11 mouse cellular contexts compared by ENCODE assay signal in the genomic region with DNA sequence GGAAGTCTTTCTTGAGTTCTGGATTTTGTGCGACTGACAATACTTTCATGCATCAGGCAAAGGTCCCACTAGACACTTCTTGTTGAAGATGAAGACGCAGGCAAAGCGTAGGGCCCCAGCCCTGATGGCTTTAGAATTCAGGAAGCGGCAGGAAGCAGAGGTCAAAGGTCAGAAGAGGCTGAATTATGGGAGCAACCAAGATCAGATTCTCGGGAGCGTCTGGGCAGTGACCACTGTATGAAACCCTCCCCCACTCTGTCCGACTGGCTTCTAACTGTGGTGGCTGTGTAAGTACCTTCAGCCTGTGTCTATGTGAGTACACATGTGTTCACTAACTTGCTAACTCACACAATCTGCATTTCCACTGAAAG.
DNase-seq lines count a peak whose midpoint lies in the region; ATAC-seq and TF ChIP-seq lines count a peak whose summit lies in the region.
"Had no signal": no experiment of that assay in that cellular context is flagged by ENCODE, and none has a peak within 500 bp of the region (broad histone marks: within the 10 kb centered on the region; RNA-seq: fewer than 3 reads in every experiment).

No protein-coding gene starts in this region.

- H3K9ac ChIP-seq in kidney, embryonic 16.5 days (replicated peaks; ENCODE audit: low read length): no peak overlapping the region
- H3K9ac ChIP-seq in ES-E14 (ENCODE audit: insufficient read depth, low read depth, low read length, poor library complexity, severe bottlenecking): peak overlapping the region; percentile 12; the same call in 1 of the 2 replicates
- H3K9ac ChIP-seq in limb, embryonic 15.5 days: no peak overlapping the region

- TF ChIP-seq POLR2A in kidney, adult 2 months (IDR thresholded peaks at IDR 0.05; ENCODE audit: low read depth, low read length): no peak

- H3K36me3 ChIP-seq in kidney, adult 2 months (ENCODE audit: control insufficient read depth, insufficient read depth, low read length): no peaks in the 10 kb centered on the region
- H3K36me3 ChIP-seq in kidney, embryonic 16.5 days (ENCODE audit: insufficient read depth, low read length): no peaks in the 10 kb centered on the region
- no peaks in the 10 kb centered on the region for H3K36me3 ChIP-seq in ES-E14 (ENCODE audit: control insufficient read depth, insufficient read depth, low read length, poor library complexity, severe bottlenecking)
- no peaks in the 10 kb centered on the region for H3K36me3 ChIP-seq in hindbrain, embryonic 10.5 days
- H3K36me3 ChIP-seq in limb, embryonic 15.5 days: no peaks in the 10 kb centered on the region

- H3K4me1 ChIP-seq in kidney, adult 2 months (ENCODE audit: control insufficient read depth, insufficient read depth, low read length): 0 out of 2 replicates have a peak, but pooled peaks cover 5% of the 10 kb centered on the region
- H3K4me1 ChIP-seq in kidney, embryonic 16.5 days (ENCODE audit: insufficient read depth, low read length): peaks cover 19% of the 10 kb centered on the region
- H3K4me1 ChIP-seq in ES-E14 (ENCODE audit: control insufficient read depth in 2 of 2, insufficient read depth in 2 of 2, low read length in 2 of 2, poor library complexity in 1 of 2): peaks cover 8 to 26% of the 10 kb centered on the region in 2 experiments; a peak in 3 of 4 replicates
- peaks cover 35% of the 10 kb centered on the region for H3K4me1 ChIP-seq in hindbrain, embryonic 10.5 days (replicated peaks)
- peaks cover 34% of the 10 kb centered on the region for H3K4me1 ChIP-seq in limb, embryonic 15.5 days

- no peak overlapping the region for H3K4me3 ChIP-seq in kidney, adult 2 months (ENCODE audit: insufficient read depth, low read depth, low read length)
- no peak overlapping the region for H3K4me3 ChIP-seq in kidney, embryonic 16.5 days (ENCODE audit: low read length)
- H3K4me3 ChIP-seq in ES-E14 (ENCODE audit: insufficient read depth in 1 of 2, low read depth in 1 of 2, low read length in 2 of 2, poor library complexity in 1 of 2, severe bottlenecking in 1 of 2): peak overlapping the region in 1 of 2 experiments; percentile 10; a peak in 1 of 4 replicates
- no peak overlapping the region for H3K4me3 ChIP-seq in hindbrain, embryonic 10.5 days
- H3K4me3 ChIP-seq in limb, embryonic 15.5 days: no peak overlapping the region
- H3K4me3 ChIP-seq: erythroblast, embryonic 14.5 days had no signal

- in situ Hi-C loops in ES-E14 (cut with MboI; ENCODE audit: low sequenced_read_pairs in 2 of 2, unreplicated experiment in 2 of 2): no loop called here

- 47% methylated on average over 7 of the region's 7 CpGs for WGBS in kidney, adult 2 months
- WGBS in kidney, embryonic 16.5 days: 35% methylated on average over 7 of the region's 7 CpGs
- WGBS in hindbrain, embryonic 10.5 days: 36% methylated on average over 7 of the region's 7 CpGs
- 60% methylated on average over 7 of the region's 7 CpGs for whole genome bisulfite sequencing in limb, embryonic 15.5 days

- DNase-seq in kidney, adult 2 months: peak; percentile 33
- DNase-seq in ES-E14 (ENCODE audit: low read depth, low spot score): no peak
- DNase-seq in hindbrain, embryonic 10.5 days (ENCODE audit: low spot score): peak; percentile 41
- no peak for DNase-seq in cerebellum, adult 8-10 months
- no peak for DNase-seq in adrenal gland, adult 18-20 months (ENCODE audit: low spot score in 2 of 2)
- DNase-seq in retina, embryonic 14.5 days (ENCODE audit: low spot score): no peak
- DNase-seq: heart, adult 18-20 months; thymus, adult 18-20 months had no signal

- TF ChIP-seq CTCF in kidney, adult 2 months (conservative IDR thresholded peaks at IDR 0.05; ENCODE audit: insufficient read depth, insufficient read length, low read depth, low read length): no peak

- H3K4me2 ChIP-seq in kidney, embryonic 16.5 days (replicated peaks; ENCODE audit: low read depth, low read length): no peak overlapping the region
- no peak overlapping the region for H3K4me2 ChIP-seq in limb, embryonic 15.5 days

- no peaks in the 10 kb centered on the region for H3K9me3 ChIP-seq in kidney, embryonic 16.5 days (ENCODE audit: low read length)
- no peaks in the 10 kb centered on the region for H3K9me3 ChIP-seq in ES-E14 (ENCODE audit: control insufficient read depth, insufficient read depth, low read depth, low read length)
- no peaks in the 10 kb centered on the region for H3K9me3 ChIP-seq in hindbrain, embryonic 10.5 days
- H3K9me3 ChIP-seq in limb, embryonic 15.5 days: no peaks in the 10 kb centered on the region

- no peak overlapping the region for H3K27ac ChIP-seq in kidney, adult 2 months (ENCODE audit: insufficient read depth, low read depth, low read length)
- H3K27ac ChIP-seq in kidney, embryonic 16.5 days (ENCODE audit: low read length): no peak overlapping the region
- H3K27ac ChIP-seq in ES-E14 (ENCODE audit: insufficient read depth, low read depth, low read length, poor library complexity, severe bottlenecking): 0 out of 2 replicates have a peak overlapping the region, but pooled peaks have one; percentile 5
- peak overlapping the region; percentile 79 for H3K27ac ChIP-seq in hindbrain, embryonic 10.5 days
- peak overlapping the region; percentile 71; the same call in 1 of the 2 replicates for H3K27ac ChIP-seq in limb, embryonic 15.5 days

- no peak for ATAC-seq in kidney, embryonic 16.5 days (ENCODE audit: low FRiP score, low TSS enrichment)
- ATAC-seq in limb, embryonic 15.5 days (ENCODE audit: insufficient number of reproducible peaks, low FRiP score, low TSS enrichment, low read depth): no peak

- no peaks in the 10 kb centered on the region for H3K27me3 ChIP-seq in kidney, adult 2 months (replicated peaks; ENCODE audit: control insufficient read depth, insufficient read depth, low read length)
- H3K27me3 ChIP-seq in kidney, embryonic 16.5 days (ENCODE audit: insufficient read depth, low read length): no peaks in the 10 kb centered on the region
- H3K27me3 ChIP-seq in hindbrain, embryonic 10.5 days (ENCODE audit: insufficient read depth, poor library complexity, severe bottlenecking): peaks cover 8% of the 10 kb centered on the region; the same call in 1 of the 2 replicates
- H3K27me3 ChIP-seq in limb, embryonic 15.5 days: no peaks in the 10 kb centered on the region

TF ChIP-seq in ES-E14, 5 proteins besides CTCF, POLR2A, EP300 and RAD21:
- TF ChIP-seq ZNF384 (IDR thresholded peaks at IDR 0.05; ENCODE audit: low read depth, low read length) (no peak), HCFC1 (IDR thresholded peaks at IDR 0.05; ENCODE audit: borderline replicate concordance, insufficient read depth, low read length) (no peak), ZC3H11A (IDR thresholded peaks at IDR 0.05; ENCODE audit: borderline replicate concordance, low read depth, low read length) (no peak), CHD2 (IDR thresholded peaks at IDR 0.05; ENCODE audit: low read depth, low read length) (no peak), MAFK (IDR thresholded peaks at IDR 0.05; ENCODE audit: insufficient read depth, low read depth, low read length) (no peak)
TF ChIP-seq in ES-E14: peak in this region for 0.

Comparison
In these comparisons a context has a peak if more than half of its experiments do, and no peak if none do; other contexts are left out.
1. DNase-seq: peak in kidney, adult 2 months (single experiment) and hindbrain, embryonic 10.5 days (single experiment); none in ES-E14 (single experiment), cerebellum, adult 8-10 months (single experiment), adrenal gland, adult 18-20 months (0 of 2) and retina, embryonic 14.5 days (single experiment).
2. H3K27ac ChIP-seq: peak in ES-E14 (single experiment), hindbrain, embryonic 10.5 days (single experiment) and limb, embryonic 15.5 days (single experiment); none in kidney, adult 2 months (single experiment) and kidney, embryonic 16.5 days (single experiment).